ENCODE assay signal across 18 mouse cellular contexts in genomic region chr17:85888568-85889398, GRCm38 (mm10).
"Had no signal": no experiment of that assay in that cellular context is flagged by ENCODE, and none has a peak within 500 bp of the region (broad histone marks: within the 10 kb centered on the region; RNA-seq: fewer than 3 reads in every experiment).

No protein-coding gene starts in this region.

- ATAC-seq: midbrain, embryonic 16.5 days had no signal

- H3K36me3 ChIP-seq: midbrain, embryonic 12.5 days; neural tube, embryonic 13.5 days; neural tube, embryonic 15.5 days had no signal

- H3K9me3 ChIP-seq: midbrain, embryonic 12.5 days; neural tube, embryonic 13.5 days; neural tube, embryonic 15.5 days had no signal

- H3K4me3 ChIP-seq: midbrain, embryonic 12.5 days; myocyte; neural tube, embryonic 13.5 days; neural tube, embryonic 15.5 days had no signal

- H3K9ac ChIP-seq: lung, embryonic 14.5 days; midbrain, embryonic 12.5 days; neural tube, embryonic 13.5 days; neural tube, embryonic 15.5 days had no signal

- H3K27me3 ChIP-seq: neural tube, embryonic 13.5 days; neural tube, embryonic 15.5 days had no signal

- H3K27ac ChIP-seq: midbrain, embryonic 12.5 days; neural tube, embryonic 13.5 days; neural tube, embryonic 15.5 days had no signal

- H3K4me2 ChIP-seq: lung, embryonic 14.5 days; midbrain, embryonic 12.5 days; neural tube, embryonic 13.5 days; neural tube, embryonic 15.5 days had no signal

- DNase-seq: lung, adult 18-20 months; lung, embryonic 14.5 days; lung, postnatal 10 days; lung, postnatal 4 days; midbrain, embryonic 14.5 days; retina, postnatal 1 day; right cerebral cortex, adult 18-20 months; right cerebral cortex, postnatal 25 days; right cerebral cortex, postnatal 4 days; spleen, adult 18-20 months; thymus, adult 18-20 months; thymus, postnatal 14 days; thymus, postnatal 4 days had no signal
